Mouse (Mus musculus) midbrain, embryonic 13.5 days (tissue): ENCODE data around the gene Slc45a2. TPM values are rescaled to one million over a fixed set of nuclear protein-coding genes. Genes with fewer than 3 reads are reported as not detected.
A peak's percentile ranks its signal among the peaks of the same experiment; 100 is the strongest.

Source experiments
- ATAC-seq: fragments of 200-750 bp; cut with Nextera tagmentation; 2 replicates; pipeline ENCODE4 v1.8.0; 2017; ENCODE audit warnings: mild to moderate bottlenecking, moderate TSS enrichment, moderate library complexity
- H3K27ac ChIP-seq: fragments of 300-500 bp; sonication (generic); 2 replicates; pipeline ENCODE4 v1.5.1; 2015; ENCODE audit warnings: inconsistent platforms, mild to moderate bottlenecking, moderate library complexity
- H3K27me3 ChIP-seq: fragments of 300-500 bp; sonication (generic); 2 replicates; pipeline ENCODE4 v1.6.1; 2015; ENCODE audit warnings: mild to moderate bottlenecking, inconsistent platforms
- H3K36me3 ChIP-seq: fragments of 300-500 bp; sonication (generic); 2 replicates; pipeline ENCODE4 v1.6.1; 2015; ENCODE audit warnings: mild to moderate bottlenecking, inconsistent platforms
- H3K4me1 ChIP-seq: fragments of 300-500 bp; sonication (generic); replicated peaks from 2 replicates; pipeline ENCODE4 v1.6.1; 2015; ENCODE audit warnings: inconsistent platforms
- H3K4me2 ChIP-seq: fragments of 300-500 bp; sonication (generic); replicated peaks from 2 replicates; pipeline ENCODE4 v1.6.1; 2015; ENCODE audit warnings: moderate library complexity, mild to moderate bottlenecking, inconsistent platforms
- H3K4me3 ChIP-seq: fragments of 300-500 bp; sonication (generic); replicated peaks from 2 replicates; pipeline ENCODE4 v1.5.1; 2015; ENCODE audit warnings: mild to moderate bottlenecking, inconsistent platforms
- H3K9ac ChIP-seq: fragments of 300-500 bp; sonication (generic); replicated peaks from 2 replicates; pipeline ENCODE4 v1.6.1; 2015; ENCODE audit warnings: mild to moderate bottlenecking, inconsistent platforms
- H3K9me3 ChIP-seq: fragments of 300-500 bp; sonication (generic); 2 replicates; pipeline ENCODE4 v1.6.1; 2016; ENCODE audit warnings: mild to moderate bottlenecking, inconsistent platforms
- WGBS: fragments of 180-500 bp; shearing (Covaris S2); methylation state at CpG from one replicate; pipeline ENCODE4 v1.1.7; 2015; 5-methylcytosine and 5-hydroxymethylcytosine counted together
- polyA plus RNA-seq: library from polyadenylated mRNA; unstranded; fragments of >200 nt; fragmentation: Nextera tagmentation; extraction: Ambion mirVana; gene quantifications from 2 replicates; pipeline ENCODE4 v1.2.1, GENCODE M21; 2015

Gene Slc45a2
- polyA plus RNA-seq, 1 experiment from 2014 or later = not detected

DNA sequence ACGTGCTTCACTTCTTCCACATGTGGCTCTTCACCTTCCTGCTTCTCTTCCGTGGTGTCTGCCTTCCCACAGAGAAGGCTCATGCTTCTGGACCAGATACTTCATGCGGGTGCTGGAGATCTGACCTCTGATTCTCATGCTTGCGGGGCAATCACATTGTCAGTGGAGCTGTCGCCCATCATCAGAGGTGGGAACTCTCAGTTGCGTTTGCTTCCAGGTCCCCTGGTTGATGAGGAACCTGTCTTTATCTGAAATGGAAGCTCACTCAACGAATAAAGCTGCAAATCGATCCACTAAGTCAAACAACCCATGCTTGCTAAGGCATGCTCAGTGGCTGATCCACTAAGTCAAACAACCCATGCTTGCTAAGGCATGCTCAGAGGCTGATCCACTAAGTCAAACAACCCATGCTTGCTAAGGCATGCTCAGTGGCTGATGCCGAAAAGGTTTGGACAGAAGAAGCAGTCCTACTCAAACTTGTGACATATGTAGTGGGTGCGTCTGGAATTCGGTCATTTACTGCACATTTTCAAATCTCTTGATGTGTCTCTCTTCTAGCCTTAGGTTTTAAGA is 10.5 kb downstream of the Slc45a2 start:
- H3K9ac ChIP-seq = no peak overlapping the region
- WGBS = 90% methylated on average over 11 of the region's 11 CpGs
- no peaks in the 10 kb centered on the region for H3K4me1 ChIP-seq
- no peak overlapping the region for H3K4me3 ChIP-seq
- no peaks in the 10 kb centered on the region for H3K9me3 ChIP-seq
- ATAC-seq = no peak
- no peaks in the 10 kb centered on the region for H3K36me3 ChIP-seq
- H3K27ac ChIP-seq = no peak overlapping the region
- no peaks in the 10 kb centered on the region for H3K27me3 ChIP-seq
- no peak overlapping the region for H3K4me2 ChIP-seq

- no peaks in the 10 kb centered on the region for H3K36me3 ChIP-seq
- H3K27me3 ChIP-seq = no peaks in the 10 kb centered on the region
- no peak overlapping the region for H3K4me3 ChIP-seq
- no peak overlapping the region for H3K27ac ChIP-seq
- 26% methylated on average over 2 of the region's 2 CpGs for WGBS
- H3K4me1 ChIP-seq = no peaks in the 10 kb centered on the region
- no peak for ATAC-seq
- H3K4me2 ChIP-seq = no peak overlapping the region
- no peak overlapping the region for H3K9ac ChIP-seq
- H3K9me3 ChIP-seq = no peaks in the 10 kb centered on the region
These were observed 14.4 kb downstream of the Slc45a2 start for GRCm38 (mm10) chr15:11014931-11015330.

GRCm38 (mm10) chr15:11026801-11027561 is 26.5 kb downstream of the Slc45a2 start:
- no peak overlapping the region for H3K4me3 ChIP-seq
- no peak overlapping the region for H3K27ac ChIP-seq
- no peaks in the 10 kb centered on the region for H3K9me3 ChIP-seq
- no peaks in the 10 kb centered on the region for H3K36me3 ChIP-seq
- ATAC-seq = no peak
- WGBS = 84% methylated on average over 4 of the region's 4 CpGs
- no peaks in the 10 kb centered on the region for H3K4me1 ChIP-seq
- no peak overlapping the region for H3K9ac ChIP-seq
- H3K27me3 ChIP-seq = no peaks in the 10 kb centered on the region
- H3K4me2 ChIP-seq = no peak overlapping the region

GRCm38 (mm10) chr15:11030188-11030587 is 29.7 kb downstream of the Slc45a2 start:
- H3K27ac ChIP-seq = no peak overlapping the region
- no peak for ATAC-seq
- no peak overlapping the region for H3K9ac ChIP-seq
- no peak overlapping the region for H3K4me3 ChIP-seq
- H3K4me2 ChIP-seq = no peak overlapping the region
- H3K9me3 ChIP-seq = no peaks in the 10 kb centered on the region
- H3K36me3 ChIP-seq = no peaks in the 10 kb centered on the region
- peaks cover 16% of the 10 kb centered on the region for H3K27me3 ChIP-seq
- H3K4me1 ChIP-seq = no peaks in the 10 kb centered on the region
- WGBS = 72% methylated on average over 3 of the region's 3 CpGs

DNA sequence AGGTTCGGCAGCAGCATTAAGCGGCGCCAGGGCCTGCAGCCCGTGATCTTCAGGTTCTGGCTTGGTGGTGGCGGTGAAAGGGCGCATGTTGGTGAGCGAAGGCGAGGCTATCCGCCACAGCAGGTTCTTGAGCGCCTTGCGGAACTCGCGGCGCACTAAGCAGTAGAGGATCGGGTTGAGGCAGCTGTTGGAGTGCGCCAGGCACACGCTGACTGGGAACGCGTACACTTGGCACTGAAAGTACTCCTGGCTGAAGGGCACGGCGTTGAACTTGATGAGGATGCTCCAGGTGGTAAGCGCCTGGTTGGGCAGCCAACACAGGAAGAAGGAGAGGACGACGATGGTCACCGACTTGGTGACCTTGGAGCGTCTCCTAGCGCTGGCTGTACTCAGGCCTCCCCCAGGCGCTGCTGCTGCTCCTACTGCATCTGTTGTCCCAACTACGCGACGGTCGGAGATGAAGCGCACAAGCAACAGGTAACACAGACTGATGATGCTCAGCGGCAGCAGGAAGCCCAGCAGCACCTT is 35.5 kb downstream of the Slc45a2 start:
- H3K4me3 ChIP-seq = peak overlapping the region; percentile 41
- H3K36me3 ChIP-seq = no peaks in the 10 kb centered on the region
- no peak overlapping the region for H3K9ac ChIP-seq
- WGBS = 3% methylated on average over 34 of the region's 34 CpGs
- H3K9me3 ChIP-seq = no peaks in the 10 kb centered on the region
- ATAC-seq = peak; percentile 15; the same call in 1 of the 2 replicates
- H3K27ac ChIP-seq = no peak overlapping the region
- H3K4me2 ChIP-seq = peak overlapping the region; percentile 64
- peaks cover 54% of the 10 kb centered on the region for H3K27me3 ChIP-seq
- peaks cover 25% of the 10 kb centered on the region for H3K4me1 ChIP-seq

- no peak overlapping the region for H3K27ac ChIP-seq
- H3K4me1 ChIP-seq = peaks cover 25% of the 10 kb centered on the region
- peak; percentile 50 for ATAC-seq
- peak overlapping the region; percentile 41 for H3K4me3 ChIP-seq
- peaks cover 54% of the 10 kb centered on the region for H3K27me3 ChIP-seq
- 3% methylated on average over 49 of the region's 49 CpGs for WGBS
- peak overlapping the region; percentile 64 for H3K4me2 ChIP-seq
- H3K9me3 ChIP-seq = no peaks in the 10 kb centered on the region
- H3K9ac ChIP-seq = peak overlapping the region; percentile 45; the same call in 1 of the 2 replicates
- H3K36me3 ChIP-seq = no peaks in the 10 kb centered on the region
These were observed 36.2 kb downstream of the Slc45a2 start for GRCm38 (mm10) chr15:11036535-11037375.

DNA sequence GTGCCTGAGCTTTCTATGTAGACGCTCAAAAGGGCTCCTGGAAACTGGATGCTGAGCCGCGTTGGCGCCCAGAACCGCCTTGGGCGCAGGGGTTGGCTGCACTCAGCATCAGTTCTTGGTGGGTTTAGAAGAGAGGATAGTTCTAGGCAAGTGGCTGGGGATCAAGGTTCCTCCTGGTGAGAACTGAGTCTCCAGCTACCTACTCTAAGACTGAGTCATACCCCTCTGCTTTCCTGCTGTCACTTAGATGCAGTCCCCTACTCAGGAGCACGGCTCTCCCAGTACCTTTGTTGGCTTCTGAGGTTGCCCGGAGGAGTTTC is 36.8 kb downstream of the Slc45a2 start:
- Histone ChIP-seq H3K4me3 (peak overlapping the region; percentile 41), H3K4me1 (peaks cover 25% of the 10 kb centered on the region), H3K27me3 (peaks cover 54% of the 10 kb centered on the region), H3K9me3 (no peaks in the 10 kb centered on the region), H3K27ac (no peak overlapping the region), H3K9ac (peak overlapping the region; percentile 45; the same call in 1 of the 2 replicates), H3K36me3 (no peaks in the 10 kb centered on the region), H3K4me2 (peak overlapping the region; percentile 64)
- 6% methylated on average over 8 of the region's 8 CpGs for WGBS
- ATAC-seq = peak; percentile 28; the same call in 1 of the 2 replicates

- 2% methylated on average over 16 of the region's 16 CpGs for WGBS
- H3K4me2 ChIP-seq = peak within 1 kb of the TSS; percentile 64
- peak; percentile 13; the same call in 1 of the 2 replicates for ATAC-seq
- H3K36me3 ChIP-seq = no peaks in the 10 kb centered on the region
- H3K4me1 ChIP-seq = peaks cover 25% of the 10 kb centered on the region
- H3K27me3 ChIP-seq = peaks cover 54% of the 10 kb centered on the region
- peak within 1 kb of the TSS; percentile 45; the same call in 1 of the 2 replicates for H3K9ac ChIP-seq
- H3K9me3 ChIP-seq = no peaks in the 10 kb centered on the region
- no peak within 1 kb of the TSS for H3K27ac ChIP-seq
- H3K4me3 ChIP-seq = peak within 1 kb of the TSS; percentile 41
These were observed 37.2 kb downstream of the Slc45a2 start, which contains the start of gene Rxfp3 for GRCm38 (mm10) chr15:11037711-11038110. Gene Rxfp3, minus strand, starts transcription at chr15:11037991.

DNA sequence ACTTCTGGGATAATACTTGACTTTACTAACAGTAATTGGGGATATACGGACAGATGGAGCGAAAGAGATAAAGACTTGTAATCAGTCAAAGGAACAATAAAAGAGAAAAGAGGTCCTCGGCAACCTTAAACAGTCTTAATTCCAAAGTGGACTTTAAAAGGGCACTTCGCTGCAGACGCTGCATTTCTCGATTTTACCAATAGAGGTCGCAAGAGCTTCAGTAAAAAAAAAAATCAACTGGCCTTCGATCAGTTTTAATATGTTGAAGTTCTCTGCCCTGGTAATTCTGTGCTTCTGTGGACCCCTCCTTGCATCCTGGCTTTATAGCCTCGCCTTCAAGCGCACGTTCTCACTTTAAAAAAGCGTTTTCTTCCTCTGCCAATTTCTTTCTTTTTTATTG is 38.0 kb downstream of the Slc45a2 start:
- WGBS = 3% methylated on average over 12 of the region's 12 CpGs
- H3K36me3 ChIP-seq = no peaks in the 10 kb centered on the region
- no peak overlapping the region for H3K9ac ChIP-seq
- H3K4me2 ChIP-seq = no peak overlapping the region
- peaks cover 25% of the 10 kb centered on the region for H3K4me1 ChIP-seq
- no peaks in the 10 kb centered on the region for H3K9me3 ChIP-seq
- H3K4me3 ChIP-seq = no peak overlapping the region
- no peak overlapping the region for H3K27ac ChIP-seq
- H3K27me3 ChIP-seq = peaks cover 54% of the 10 kb centered on the region
- no peak for ATAC-seq

GRCm38 (mm10) chr15:11040067-11040466 is 39.5 kb downstream of the Slc45a2 start:
- H3K27me3 ChIP-seq = peaks cover 39% of the 10 kb centered on the region
- WGBS = 65% methylated on average over 5 of the region's 5 CpGs
- H3K9me3 ChIP-seq = no peaks in the 10 kb centered on the region

DNA sequence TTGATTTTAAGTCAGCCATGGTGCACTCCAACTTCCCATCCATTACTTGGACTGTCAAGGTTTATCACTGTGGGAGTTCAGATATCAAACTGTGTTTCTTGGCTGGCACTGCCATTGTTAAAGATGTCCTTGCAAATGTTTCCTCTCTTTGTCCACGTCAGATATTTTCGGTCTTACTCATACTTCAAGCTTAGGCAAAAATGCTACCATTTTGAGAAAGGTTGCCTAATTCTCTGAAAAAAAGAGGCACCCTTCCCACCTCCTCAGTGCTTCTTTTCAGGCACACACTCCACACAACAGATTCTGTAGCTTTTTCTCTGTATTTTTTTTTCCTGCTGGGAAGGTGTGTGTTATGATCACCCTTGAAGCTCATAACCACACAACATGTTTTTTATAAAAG is 40.7 kb downstream of the Slc45a2 start:
- no peak overlapping the region for H3K27ac ChIP-seq
- ATAC-seq = no peak
- WGBS = 92% methylated on average over 2 of the region's 2 CpGs

More at GRCm38 (mm10) chr15:11040067-11040466, 39.5 kb downstream of the Slc45a2 start:
- Histone ChIP-seq H3K4me2 (no peak overlapping the region), H3K4me3 (no peak overlapping the region), H3K36me3 (no peaks in the 10 kb centered on the region), H3K4me1 (peaks cover 25% of the 10 kb centered on the region), H3K9ac (no peak overlapping the region), H3K27ac (no peak overlapping the region)
- no peak for ATAC-seq

DNA sequence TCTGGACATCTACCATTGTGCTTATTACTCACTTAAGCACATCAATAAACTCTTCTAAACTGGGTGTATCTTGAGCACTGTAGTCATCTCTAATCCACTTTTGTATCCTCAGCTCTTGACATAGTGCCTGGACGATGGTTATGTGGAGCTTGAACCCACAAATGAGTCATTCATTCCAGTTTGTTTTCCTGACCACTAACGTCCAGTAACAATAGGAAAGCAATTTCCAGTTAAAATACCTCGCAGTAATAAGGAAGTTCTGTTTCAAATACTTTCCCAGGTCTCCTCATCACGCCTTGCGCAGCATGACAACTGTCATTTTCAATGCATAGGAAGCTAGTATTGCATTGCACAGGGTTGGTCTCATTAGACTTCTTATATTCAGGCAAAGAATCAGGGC is 42.3 kb downstream of the Slc45a2 start:
- ATAC-seq = no peak
- H3K27ac ChIP-seq = no peak overlapping the region
- H3K4me3 ChIP-seq = no peak overlapping the region
- no peak overlapping the region for H3K9ac ChIP-seq
- peaks cover 12% of the 10 kb centered on the region for H3K27me3 ChIP-seq
- H3K9me3 ChIP-seq = no peaks in the 10 kb centered on the region
- no peaks in the 10 kb centered on the region for H3K36me3 ChIP-seq
- no peak overlapping the region for H3K4me2 ChIP-seq
- 88% methylated on average over 5 of the region's 5 CpGs for WGBS
- peaks cover 1% of the 10 kb centered on the region for H3K4me1 ChIP-seq

More for the DNA sequence above, 40.7 kb downstream of the Slc45a2 start:
- no peak overlapping the region for H3K9ac ChIP-seq
- H3K9me3 ChIP-seq = no peaks in the 10 kb centered on the region
- H3K27me3 ChIP-seq = peaks cover 28% of the 10 kb centered on the region
- H3K36me3 ChIP-seq = no peaks in the 10 kb centered on the region
- no peak overlapping the region for H3K4me3 ChIP-seq
- H3K4me1 ChIP-seq = peaks cover 17% of the 10 kb centered on the region
- H3K4me2 ChIP-seq = no peak overlapping the region
